Mouse (Mus musculus): Measurements from ENCODE around the gene Siah3. TPM values are rescaled to one million over a fixed set of nuclear protein-coding genes. Genes with fewer than 3 reads are reported as not detected.
"Not testable (repeated sequence)": the region's sequence is repeated elsewhere in the genome, so short reads cannot be mapped to it uniquely, and the experiment has no call there.

Gene Siah3
- polyA plus RNA-seq, 1 experiment from 2014 or later = 3.0 TPM

GRCm38 (mm10) chr14:75444486-75445105 is 11.2 kb upstream of the Siah3 start:
- peaks cover 16% of the 10 kb centered on the region for H3K4me1 ChIP-seq (ENCODE audit: control insufficient read depth, insufficient read depth, low read length)
- no peak overlapping the region for H3K4me3 ChIP-seq (ENCODE audit: low read depth, low read length)
- no peaks in the 10 kb centered on the region for H3K9me3 ChIP-seq (replicated peaks; ENCODE audit: control insufficient read depth, low read length, poor library complexity, severe bottlenecking)
- ATAC-seq = no peak
- peak overlapping the region; percentile 73; the same call in 1 of the 2 replicates for H3K4me2 ChIP-seq (ENCODE audit: low read length)
- H3K36me3 ChIP-seq (ENCODE audit: control insufficient read depth, insufficient read depth, low read length) = no peaks in the 10 kb centered on the region
- 77% methylated on average over 11 of the region's 11 CpGs for WGBS
- H3K27me3 ChIP-seq (ENCODE audit: control insufficient read depth, insufficient read depth, low read depth, low read length) = no peaks in the 10 kb centered on the region
- peak overlapping the region; percentile 72; the same call in 1 of the 2 replicates for H3K27ac ChIP-seq (ENCODE audit: low read length)
- H3K9ac ChIP-seq (ENCODE audit: low read depth, low read length) = no peak overlapping the region

- peaks cover 16% of the 10 kb centered on the region for H3K4me1 ChIP-seq (ENCODE audit: control insufficient read depth, insufficient read depth, low read length)
- peak; percentile 98 for ATAC-seq
- peak overlapping the region; percentile 36 for H3K4me3 ChIP-seq (ENCODE audit: low read depth, low read length)
- H3K36me3 ChIP-seq (ENCODE audit: control insufficient read depth, insufficient read depth, low read length) = no peaks in the 10 kb centered on the region
- H3K27me3 ChIP-seq (ENCODE audit: control insufficient read depth, insufficient read depth, low read depth, low read length) = no peaks in the 10 kb centered on the region
- H3K4me2 ChIP-seq (ENCODE audit: low read length) = peak overlapping the region; percentile 73
- H3K27ac ChIP-seq (ENCODE audit: low read length) = peak overlapping the region; percentile 72
- no peaks in the 10 kb centered on the region for H3K9me3 ChIP-seq (replicated peaks; ENCODE audit: control insufficient read depth, low read length, poor library complexity, severe bottlenecking)
- 4% methylated on average over 15 of the region's 15 CpGs for WGBS
- peak overlapping the region; percentile 55 for H3K9ac ChIP-seq (ENCODE audit: low read depth, low read length)
These were observed 10.4 kb upstream of the Siah3 start for GRCm38 (mm10) chr14:75445281-75445947.

GRCm38 (mm10) chr14:75445948-75446281 is 9.9 kb upstream of the Siah3 start:
- peak overlapping the region; percentile 73 for H3K4me2 ChIP-seq (ENCODE audit: low read length)
- peak overlapping the region; percentile 55 for H3K9ac ChIP-seq (ENCODE audit: low read depth, low read length)
- H3K27me3 ChIP-seq (ENCODE audit: control insufficient read depth, insufficient read depth, low read depth, low read length) = no peaks in the 10 kb centered on the region
- peaks cover 16% of the 10 kb centered on the region for H3K4me1 ChIP-seq (ENCODE audit: control insufficient read depth, insufficient read depth, low read length)
- 30% methylated on average over 6 of the region's 6 CpGs for WGBS
- no peaks in the 10 kb centered on the region for H3K9me3 ChIP-seq (replicated peaks; ENCODE audit: control insufficient read depth, low read length, poor library complexity, severe bottlenecking)
- ATAC-seq = peak; percentile 59; the same call in 1 of the 2 replicates
- no peaks in the 10 kb centered on the region for H3K36me3 ChIP-seq (ENCODE audit: control insufficient read depth, insufficient read depth, low read length)
- H3K27ac ChIP-seq (ENCODE audit: low read length) = peak overlapping the region; percentile 72
- H3K4me3 ChIP-seq (ENCODE audit: low read depth, low read length) = peak overlapping the region; percentile 36

- H3K27me3 ChIP-seq (ENCODE audit: control insufficient read depth, insufficient read depth, low read depth, low read length); H3K27ac ChIP-seq (ENCODE audit: low read length); ATAC-seq; H3K4me2 ChIP-seq (ENCODE audit: low read length); H3K9me3 ChIP-seq (replicated peaks; ENCODE audit: control insufficient read depth, low read length, poor library complexity, severe bottlenecking); H3K4me3 ChIP-seq (ENCODE audit: low read depth, low read length); H3K36me3 ChIP-seq (ENCODE audit: control insufficient read depth, insufficient read depth, low read length); H3K9ac ChIP-seq (ENCODE audit: low read depth, low read length): not testable (repeated sequence)
- peaks cover 16% of the 10 kb centered on the region for H3K4me1 ChIP-seq (ENCODE audit: control insufficient read depth, insufficient read depth, low read length)
These were observed 9.5 kb upstream of the Siah3 start for GRCm38 (mm10) chr14:75446314-75446713.

- Histone ChIP-seq H3K27ac (ENCODE audit: low read length) (no peak overlapping the region), H3K4me1 (ENCODE audit: control insufficient read depth, insufficient read depth, low read length) (peaks cover 28% of the 10 kb centered on the region), H3K27me3 (ENCODE audit: control insufficient read depth, insufficient read depth, low read depth, low read length) (no peaks in the 10 kb centered on the region), H3K4me2 (ENCODE audit: low read length) (no peak overlapping the region), H3K4me3 (ENCODE audit: low read depth, low read length) (no peak overlapping the region), H3K9me3 (replicated peaks; ENCODE audit: control insufficient read depth, low read length, poor library complexity, severe bottlenecking) (no peaks in the 10 kb centered on the region), H3K36me3 (ENCODE audit: control insufficient read depth, insufficient read depth, low read length) (no peaks in the 10 kb centered on the region), H3K9ac (ENCODE audit: low read depth, low read length) (no peak overlapping the region)
- 89% methylated on average over 4 of the region's 4 CpGs for WGBS
- no peak for ATAC-seq
These were observed 1.9 kb upstream of the Siah3 start for GRCm38 (mm10) chr14:75453906-75454305.

- Histone ChIP-seq H3K9me3 (replicated peaks; ENCODE audit: control insufficient read depth, low read length, poor library complexity, severe bottlenecking) (no peaks in the 10 kb centered on the region), H3K27me3 (ENCODE audit: control insufficient read depth, insufficient read depth, low read depth, low read length) (no peaks in the 10 kb centered on the region), H3K4me2 (ENCODE audit: low read length) (peak overlapping the region; percentile 94), H3K4me1 (ENCODE audit: control insufficient read depth, insufficient read depth, low read length) (peaks cover 32% of the 10 kb centered on the region), H3K9ac (ENCODE audit: low read depth, low read length) (peak overlapping the region; percentile 11; the same call in 1 of the 2 replicates), H3K36me3 (ENCODE audit: control insufficient read depth, insufficient read depth, low read length) (no peaks in the 10 kb centered on the region), H3K27ac (ENCODE audit: low read length) (peak overlapping the region; percentile 76), H3K4me3 (ENCODE audit: low read depth, low read length) (no peak overlapping the region)
- WGBS = 10% methylated on average over 4 of the region's 4 CpGs
- peak; percentile 50 for ATAC-seq
These were observed 1.1 kb upstream of the Siah3 start for GRCm38 (mm10) chr14:75454716-75455115.

- Histone ChIP-seq H3K4me3 (ENCODE audit: low read depth, low read length) (peak overlapping the region; percentile 53), H3K4me2 (ENCODE audit: low read length) (peak overlapping the region; percentile 94), H3K4me1 (ENCODE audit: control insufficient read depth, insufficient read depth, low read length) (peaks cover 35% of the 10 kb centered on the region), H3K27me3 (ENCODE audit: control insufficient read depth, insufficient read depth, low read depth, low read length) (no peaks in the 10 kb centered on the region), H3K9me3 (replicated peaks; ENCODE audit: control insufficient read depth, low read length, poor library complexity, severe bottlenecking) (no peaks in the 10 kb centered on the region), H3K27ac (ENCODE audit: low read length) (peak overlapping the region; percentile 76), H3K9ac (ENCODE audit: low read depth, low read length) (peak overlapping the region; percentile 63; the same call in 1 of the 2 replicates), H3K36me3 (ENCODE audit: control insufficient read depth, insufficient read depth, low read length) (no peaks in the 10 kb centered on the region)
- 20% methylated on average over 3 of the region's 3 CpGs for WGBS
- ATAC-seq = 0 out of 2 replicates have a peak, but pooled peaks have one; percentile 0
These were observed 430 bp upstream of the Siah3 start for GRCm38 (mm10) chr14:75455361-75455742.

GRCm38 (mm10) chr14:75456489-75457220 is 873 bp downstream of the Siah3 start:
- peak overlapping the region; percentile 94 for H3K4me2 ChIP-seq (ENCODE audit: low read length)
- peak overlapping the region; percentile 53 for H3K4me3 ChIP-seq (ENCODE audit: low read depth, low read length)
- ATAC-seq = peak; percentile 77
- no peaks in the 10 kb centered on the region for H3K9me3 ChIP-seq (replicated peaks; ENCODE audit: control insufficient read depth, low read length, poor library complexity, severe bottlenecking)
- peaks cover 36% of the 10 kb centered on the region for H3K4me1 ChIP-seq (ENCODE audit: control insufficient read depth, insufficient read depth, low read length)
- no peaks in the 10 kb centered on the region for H3K27me3 ChIP-seq (ENCODE audit: control insufficient read depth, insufficient read depth, low read depth, low read length)
- 1% methylated on average over 13 of the region's 13 CpGs for WGBS
- no peaks in the 10 kb centered on the region for H3K36me3 ChIP-seq (ENCODE audit: control insufficient read depth, insufficient read depth, low read length)
- peak overlapping the region; percentile 63 for H3K9ac ChIP-seq (ENCODE audit: low read depth, low read length)
- H3K27ac ChIP-seq (ENCODE audit: low read length) = peak overlapping the region; percentile 76

- Histone ChIP-seq H3K36me3 (ENCODE audit: control insufficient read depth, insufficient read depth, low read length) (no peaks in the 10 kb centered on the region), H3K4me3 (ENCODE audit: low read depth, low read length) (peak overlapping the region; percentile 53), H3K9ac (ENCODE audit: low read depth, low read length) (peak overlapping the region; percentile 21), H3K27me3 (ENCODE audit: control insufficient read depth, insufficient read depth, low read depth, low read length) (no peaks in the 10 kb centered on the region), H3K4me1 (ENCODE audit: control insufficient read depth, insufficient read depth, low read length) (peaks cover 36% of the 10 kb centered on the region), H3K27ac (ENCODE audit: low read length) (peak overlapping the region; percentile 76), H3K4me2 (ENCODE audit: low read length) (peak overlapping the region; percentile 94), H3K9me3 (replicated peaks; ENCODE audit: control insufficient read depth, low read length, poor library complexity, severe bottlenecking) (no peaks in the 10 kb centered on the region)
- WGBS = 10% methylated on average over 8 of the region's 8 CpGs
- ATAC-seq = peak; percentile 64
These were observed 1.4 kb downstream of the Siah3 start for GRCm38 (mm10) chr14:75457221-75457600.

Measured in midbrain, embryonic 16.5 days (tissue).